Mouse (Mus musculus): ENCODE data around the gene Helz.

Gene Helz

GRCm38 (mm10) chr11:107655538-107655937, 107.8 kb downstream of the Helz start:
- DNase-seq (ENCODE audit: low read depth, low spot score), result no peak
- Histone ChIP-seq H3K36me3 (ENCODE audit: control insufficient read depth, insufficient read depth, low read length, poor library complexity, severe bottlenecking) (peaks cover 4% of the 10 kb centered on the region), H3K27me3 (ENCODE audit: control insufficient read depth, insufficient read depth, low read length, poor library complexity, severe bottlenecking) (no peaks in the 10 kb centered on the region)

- no peak for DNase-seq (ENCODE audit: low read depth, low spot score)
- Histone ChIP-seq H3K36me3 (ENCODE audit: control insufficient read depth, insufficient read depth, low read length, poor library complexity, severe bottlenecking) (peaks cover 10% of the 10 kb centered on the region), H3K27me3 (ENCODE audit: control insufficient read depth, insufficient read depth, low read length, poor library complexity, severe bottlenecking) (no peaks in the 10 kb centered on the region)
These were observed 109.4 kb downstream of the Helz start for GRCm38 (mm10) chr11:107657117-107657516.

- Histone ChIP-seq H3K36me3 (ENCODE audit: control insufficient read depth, insufficient read depth, low read length, poor library complexity, severe bottlenecking) (peaks cover 11% of the 10 kb centered on the region), H3K27me3 (ENCODE audit: control insufficient read depth, insufficient read depth, low read length, poor library complexity, severe bottlenecking) (no peaks in the 10 kb centered on the region)
- no peak for DNase-seq (ENCODE audit: low read depth, low spot score)
These were observed 112.7 kb downstream of the Helz start for GRCm38 (mm10) chr11:107660452-107660851.

GRCm38 (mm10) chr11:107662666-107663065, 114.9 kb downstream of the Helz start:
- DNase-seq (ENCODE audit: low read depth, low spot score), result no peak
- Histone ChIP-seq H3K27me3 (ENCODE audit: control insufficient read depth, insufficient read depth, low read length, poor library complexity, severe bottlenecking) (no peaks in the 10 kb centered on the region), H3K36me3 (ENCODE audit: control insufficient read depth, insufficient read depth, low read length, poor library complexity, severe bottlenecking) (peaks cover 10% of the 10 kb centered on the region)

- DNase-seq (ENCODE audit: low read depth, low spot score), result no peak
- H3K27me3 ChIP-seq (ENCODE audit: control insufficient read depth, insufficient read depth, low read length, poor library complexity, severe bottlenecking), result no peaks in the 10 kb centered on the region
These were observed 119.8 kb downstream of the Helz start for GRCm38 (mm10) chr11:107667542-107667941.

GRCm38 (mm10) chr11:107668223-107668622, 120.5 kb downstream of the Helz start:
- Histone ChIP-seq H3K36me3 (ENCODE audit: control insufficient read depth, insufficient read depth, low read length, poor library complexity, severe bottlenecking) (peaks cover 15% of the 10 kb centered on the region), H3K27me3 (ENCODE audit: control insufficient read depth, insufficient read depth, low read length, poor library complexity, severe bottlenecking) (no peaks in the 10 kb centered on the region)
- no peak for DNase-seq (ENCODE audit: low read depth, low spot score)

More at GRCm38 (mm10) chr11:107667542-107667941, 119.8 kb downstream of the Helz start:
- peaks cover 15% of the 10 kb centered on the region for H3K36me3 ChIP-seq (ENCODE audit: control insufficient read depth, insufficient read depth, low read length, poor library complexity, severe bottlenecking)

GRCm38 (mm10) chr11:107668977-107669376, 121.2 kb downstream of the Helz start:
- DNase-seq (ENCODE audit: low read depth, low spot score), result no peak
- H3K36me3 ChIP-seq (ENCODE audit: control insufficient read depth, insufficient read depth, low read length, poor library complexity, severe bottlenecking), result peaks cover 15% of the 10 kb centered on the region
- H3K27me3 ChIP-seq (ENCODE audit: control insufficient read depth, insufficient read depth, low read length, poor library complexity, severe bottlenecking), result no peaks in the 10 kb centered on the region

GRCm38 (mm10) chr11:107674006-107674405, 126.3 kb downstream of the Helz start:
- DNase-seq (ENCODE audit: low read depth, low spot score), result no peak
- H3K36me3 ChIP-seq (ENCODE audit: control insufficient read depth, insufficient read depth, low read length, poor library complexity, severe bottlenecking), result peaks cover 20% of the 10 kb centered on the region

GRCm38 (mm10) chr11:107674601-107675000, 126.9 kb downstream of the Helz start:
- DNase-seq (ENCODE audit: low read depth, low spot score), result no peak
- peaks cover 20% of the 10 kb centered on the region for H3K36me3 ChIP-seq (ENCODE audit: control insufficient read depth, insufficient read depth, low read length, poor library complexity, severe bottlenecking)
- H3K27me3 ChIP-seq (ENCODE audit: control insufficient read depth, insufficient read depth, low read length, poor library complexity, severe bottlenecking), result no peaks in the 10 kb centered on the region

More at GRCm38 (mm10) chr11:107674006-107674405, 126.3 kb downstream of the Helz start:
- no peaks in the 10 kb centered on the region for H3K27me3 ChIP-seq (ENCODE audit: control insufficient read depth, insufficient read depth, low read length, poor library complexity, severe bottlenecking)

GRCm38 (mm10) chr11:107675246-107675645, 127.5 kb downstream of the Helz start:
- Histone ChIP-seq H3K27me3 (ENCODE audit: control insufficient read depth, insufficient read depth, low read length, poor library complexity, severe bottlenecking) (no peaks in the 10 kb centered on the region), H3K36me3 (ENCODE audit: control insufficient read depth, insufficient read depth, low read length, poor library complexity, severe bottlenecking) (peaks cover 16% of the 10 kb centered on the region)
- DNase-seq (ENCODE audit: low read depth, low spot score), result no peak

- peaks cover 14% of the 10 kb centered on the region; the same call in 1 of the 2 replicates for H3K36me3 ChIP-seq (ENCODE audit: control insufficient read depth, insufficient read depth, low read length, poor library complexity, severe bottlenecking)
- DNase-seq (ENCODE audit: low read depth, low spot score), result no peak
- H3K27me3 ChIP-seq (ENCODE audit: control insufficient read depth, insufficient read depth, low read length, poor library complexity, severe bottlenecking), result no peaks in the 10 kb centered on the region
These were observed 128.6 kb downstream of the Helz start for GRCm38 (mm10) chr11:107676207-107676940.

GRCm38 (mm10) chr11:107682694-107683355, 135.1 kb downstream of the Helz start:
- Histone ChIP-seq H3K36me3 (ENCODE audit: control insufficient read depth, insufficient read depth, low read length, poor library complexity, severe bottlenecking) (peaks cover 10% of the 10 kb centered on the region), H3K27me3 (ENCODE audit: control insufficient read depth, insufficient read depth, low read length, poor library complexity, severe bottlenecking) (no peaks in the 10 kb centered on the region)
- DNase-seq (ENCODE audit: low read depth, low spot score), result no peak

- peaks cover 10% of the 10 kb centered on the region for H3K36me3 ChIP-seq (ENCODE audit: control insufficient read depth, insufficient read depth, low read length, poor library complexity, severe bottlenecking)
- DNase-seq (ENCODE audit: low read depth, low spot score), result no peak
- H3K27me3 ChIP-seq (ENCODE audit: control insufficient read depth, insufficient read depth, low read length, poor library complexity, severe bottlenecking), result no peaks in the 10 kb centered on the region
These were observed 136.1 kb downstream of the Helz start for GRCm38 (mm10) chr11:107683544-107684465.

- H3K36me3 ChIP-seq (ENCODE audit: control insufficient read depth, insufficient read depth, low read length, poor library complexity, severe bottlenecking), result peaks cover 10% of the 10 kb centered on the region
- DNase-seq (ENCODE audit: low read depth, low spot score), result no peak
These were observed 138.6 kb downstream of the Helz start for GRCm38 (mm10) chr11:107686290-107686689.

More at GRCm38 (mm10) chr11:107686290-107686689, 138.6 kb downstream of the Helz start:
- no peaks in the 10 kb centered on the region for H3K27me3 ChIP-seq (ENCODE audit: control insufficient read depth, insufficient read depth, low read length, poor library complexity, severe bottlenecking)

All from splenic B cell, adult 2 months (primary cell).